Mouse (Mus musculus) midbrain, postnatal 0 days (tissue): ENCODE results near the gene Nip7. TPM values are rescaled to one million over a fixed set of nuclear protein-coding genes. Genes with fewer than 3 reads are reported as not detected.

Experiments
- ATAC-seq: fragments of 200-750 bp; cut with Nextera tagmentation; 2 replicates; pipeline ENCODE4 v1.8.0; 2017; ENCODE audit warnings: moderate number of reproducible peaks, mild to moderate bottlenecking, moderate TSS enrichment, moderate library complexity; ENCODE audit not compliant: low FRiP score
- DNase-seq: peaks from one replicate; pipeline ENCODE4 v3.0.0-alpha.2; 2015; ENCODE audit warnings: low spot score
- H3K27ac ChIP-seq: fragments of 300-500 bp; sonication (generic); 2 replicates; pipeline ENCODE4 v1.5.1; 2014; ENCODE audit warnings: low read depth, mild to moderate bottlenecking, low read length, mixed read lengths
- H3K27me3 ChIP-seq: fragments of 300-500 bp; sonication (generic); 2 replicates; pipeline ENCODE4 v1.6.1; 2014; ENCODE audit warnings: low read length, control low read depth, mixed read lengths; ENCODE audit not compliant: insufficient read depth
- H3K36me3 ChIP-seq: fragments of 300-500 bp; sonication (generic); 2 replicates; pipeline ENCODE4 v1.6.1; 2014; ENCODE audit warnings: low read length, control low read depth, mixed read lengths; ENCODE audit not compliant: insufficient read depth
- H3K4me1 ChIP-seq: fragments of 300-500 bp; sonication (generic); 2 replicates; pipeline ENCODE4 v1.6.1; 2014; ENCODE audit warnings: mild to moderate bottlenecking, control low read depth, antibody characterized with exemption, low read length, mixed read lengths; ENCODE audit not compliant: insufficient read depth
- H3K4me2 ChIP-seq: fragments of 300-500 bp; sonication (generic); 2 replicates; pipeline ENCODE4 v1.6.1; 2014; ENCODE audit warnings: low read depth, mild to moderate bottlenecking, low read length, mixed read lengths; ENCODE audit not compliant: poor library complexity, severe bottlenecking
- H3K4me3 ChIP-seq: fragments of 300-500 bp; sonication (generic); 2 replicates; pipeline ENCODE4 v1.5.1; 2014; ENCODE audit warnings: low read depth, mild to moderate bottlenecking, low read length, moderate library complexity
- H3K9ac ChIP-seq: fragments of 300-500 bp; sonication (generic); replicated peaks from 2 replicates; pipeline ENCODE4 v1.6.1; 2014; ENCODE audit warnings: mild to moderate bottlenecking, low read length, moderate library complexity, mixed read lengths; ENCODE audit not compliant: poor library complexity, severe bottlenecking
- H3K9me3 ChIP-seq: fragments of 300-500 bp; sonication (generic); 2 replicates; pipeline ENCODE4 v1.6.1; 2016; ENCODE audit warnings: low read length, control low read depth
- CTCF ChIP-seq: IDR thresholded peaks from 2 replicates; pipeline ENCODE4 v1.5.1; 2016; ENCODE audit warnings: antibody characterized with exemption, mild to moderate bottlenecking
- WGBS: fragments of 180-500 bp; shearing (Covaris S2); extraction: QIAGEN DNeasy Blood & Tissue Kit; methylation state at CpG from one replicate; pipeline ENCODE4 v1.1.7; 2014; 5-methylcytosine and 5-hydroxymethylcytosine counted together
- polyA plus RNA-seq: library from polyadenylated mRNA; unstranded; fragments of >200 nt; fragmentation: Nextera tagmentation; extraction: Ambion mirVana; gene quantifications from 2 replicates; pipeline ENCODE4 v1.2.1, GENCODE M21; 2015
- total RNA-seq: library from RNA; depleted of rRNA; stranded (reverse); fragments of >200 nt; gene quantifications from 2 replicates; pipeline ENCODE4 v1.2.3, GENCODE M21; 2014

Nip7 gene
- total and polyA plus RNA-seq, 2 experiments from 2014 or later: 30.8 to 60.1 TPM

DNA sequence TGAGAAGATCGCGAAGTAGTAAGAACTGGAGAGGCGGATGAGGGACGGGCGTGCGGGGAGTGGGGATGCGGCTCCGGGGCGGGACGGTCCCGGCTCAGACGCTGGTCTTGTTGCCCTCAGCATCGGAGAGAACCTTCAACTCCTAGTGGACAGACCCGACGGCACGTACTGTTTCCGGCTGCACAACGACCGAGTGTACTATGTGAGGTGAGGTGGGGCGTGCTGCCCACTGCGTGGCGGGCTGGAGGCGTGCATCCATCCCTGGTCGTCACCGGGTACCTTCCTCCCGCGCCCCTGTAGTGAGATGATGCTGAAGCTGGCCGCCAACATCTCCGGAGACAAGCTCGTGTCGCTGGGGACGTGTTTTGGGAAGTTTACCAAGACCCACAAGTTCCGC is 294 bp downstream of the Nip7 start:
- Histone ChIP-seq H3K4me1 (peaks cover 5% of the 10 kb centered on the region; the same call in 1 of the 2 replicates), H3K27me3 (no peaks in the 10 kb centered on the region), H3K4me3 (peak overlapping the region; percentile 92), H3K9me3 (no peaks in the 10 kb centered on the region), H3K27ac (peak overlapping the region; percentile 26), H3K9ac (peak overlapping the region; percentile 75), H3K4me2 (peak overlapping the region; percentile 84), H3K36me3 (peaks cover 20% of the 10 kb centered on the region)
- WGBS: under 1% methylated on average over 33 of the region's 33 CpGs
- ATAC-seq (peak; percentile 63), DNase-seq (no peak)
- TF ChIP-seq CTCF: no peak; the same call in 1 of the 2 replicates

DNA sequence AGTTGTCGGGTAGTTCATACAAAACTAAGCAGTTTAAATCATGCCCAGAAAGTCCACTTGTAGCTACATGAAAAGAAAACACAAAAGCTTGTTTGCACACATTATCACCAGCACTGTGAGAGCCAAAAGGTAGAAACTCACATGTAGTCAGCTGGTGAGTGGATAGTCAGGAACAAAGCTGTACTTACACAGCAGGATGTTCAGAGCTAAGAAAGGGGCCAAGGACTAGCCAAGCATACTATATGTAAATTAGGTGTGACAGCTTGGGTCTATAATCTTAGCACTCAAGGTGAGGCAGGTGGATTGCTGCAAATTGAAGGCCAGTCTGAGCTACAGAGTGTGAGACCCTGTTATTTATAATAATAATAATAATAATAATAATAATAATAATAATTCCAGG is 5.9 kb downstream of the Nip7 start:
- H3K9me3 ChIP-seq: no peaks in the 10 kb centered on the region
- no peak overlapping the region for H3K4me3 ChIP-seq
- H3K27ac ChIP-seq: no peak overlapping the region
- no peak overlapping the region for H3K9ac ChIP-seq
- no peak for DNase-seq
- whole genome bisulfite sequencing: 90% methylated on average over 1 of the region's 1 CpGs
- no peaks in the 10 kb centered on the region for H3K27me3 ChIP-seq
- H3K4me2 ChIP-seq: no peak overlapping the region
- no peak for TF ChIP-seq CTCF
- no peaks in the 10 kb centered on the region for H3K4me1 ChIP-seq
- H3K36me3 ChIP-seq: peaks cover 6% of the 10 kb centered on the region; the same call in 1 of the 2 replicates
- no peak for ATAC-seq

DNA sequence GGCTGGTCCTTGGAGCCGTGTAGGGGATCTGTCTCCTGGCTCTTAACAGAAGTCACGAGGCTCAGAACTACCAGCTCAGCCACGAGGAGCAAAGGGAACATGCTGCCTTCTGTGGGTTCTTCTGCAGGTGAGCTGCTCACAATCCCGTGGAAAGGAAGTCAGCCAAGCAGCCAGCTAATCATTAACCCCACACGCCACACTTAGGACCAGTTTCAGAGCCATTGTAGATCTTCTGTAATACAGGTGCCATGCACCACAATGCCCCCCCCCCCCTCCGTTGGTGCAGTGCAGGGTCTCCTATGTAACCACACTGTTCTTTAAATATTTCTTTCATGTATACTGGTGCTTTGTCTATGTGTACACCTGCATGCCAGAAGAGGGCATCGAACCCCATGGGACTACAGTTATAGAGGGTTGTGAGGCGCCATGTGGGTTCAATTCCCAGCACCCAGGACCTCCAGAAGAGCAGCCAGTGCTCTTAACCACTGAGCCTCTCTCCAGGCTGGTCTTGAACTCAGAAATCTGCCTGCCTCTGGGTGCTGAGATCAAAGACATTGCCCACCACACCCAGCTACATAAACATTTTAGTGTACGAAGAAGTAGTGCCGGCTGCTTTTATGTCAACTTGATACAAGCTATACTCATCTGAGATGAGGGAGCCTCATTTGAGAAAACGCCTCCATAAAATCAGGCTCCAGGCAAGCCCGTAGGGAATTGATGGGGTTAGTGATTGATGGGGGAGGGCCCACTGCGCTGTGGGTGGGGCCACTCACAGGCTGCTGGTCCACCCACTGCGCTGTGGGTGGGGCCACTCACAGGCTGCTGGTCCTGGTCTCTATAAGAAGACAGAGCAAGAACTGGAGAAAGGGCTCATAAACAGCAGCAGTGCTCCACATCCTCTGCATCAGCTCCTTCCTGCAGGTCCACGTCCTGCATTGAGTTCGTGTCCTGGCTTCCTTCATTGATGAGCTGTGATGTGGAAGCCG is 9.1 kb downstream of the Nip7 start, which contains the start of gene Tmed6:
TSS of gene Tmed6 (minus strand) at position 134 of the 986 bp plus-strand sequence.
- WGBS: 67% methylated on average over 17 of the region's 17 CpGs
- H3K4me1 ChIP-seq: no peaks in the 10 kb centered on the region
- H3K27me3 ChIP-seq: no peaks in the 10 kb centered on the region
- no peak within 1 kb of the TSS for H3K4me2 ChIP-seq
- no peak for TF ChIP-seq CTCF
- ATAC-seq (no peak), DNase-seq (no peak)
- H3K9me3 ChIP-seq: no peaks in the 10 kb centered on the region
- no peak within 1 kb of the TSS for H3K9ac ChIP-seq
- no peak within 1 kb of the TSS for H3K27ac ChIP-seq
- peaks cover 18% of the 10 kb centered on the region for H3K36me3 ChIP-seq
- no peak within 1 kb of the TSS for H3K4me3 ChIP-seq

DNA sequence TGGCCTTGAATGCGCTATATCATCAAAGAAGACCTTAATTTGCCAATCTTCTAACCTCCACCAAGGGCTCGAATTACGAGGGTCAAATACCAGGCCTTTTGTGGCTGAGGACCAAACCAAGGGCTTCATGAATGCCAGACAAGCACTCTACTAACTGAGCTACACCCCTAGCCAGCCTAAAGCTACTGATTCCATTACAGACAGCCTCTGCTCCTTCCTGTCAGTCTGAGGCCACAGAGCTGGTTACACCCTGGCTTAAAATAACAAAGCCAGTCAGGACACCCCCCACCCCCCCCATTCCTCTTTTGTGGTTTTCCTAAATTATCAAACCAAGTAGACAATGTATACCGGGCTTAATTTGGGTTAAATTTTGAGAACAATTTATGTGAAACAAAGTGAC is 17.0 kb downstream of the Nip7 start:
- Histone ChIP-seq H3K4me1 (no peaks in the 10 kb centered on the region), H3K27ac (no peak overlapping the region), H3K9me3 (no peaks in the 10 kb centered on the region), H3K4me2 (no peak overlapping the region), H3K9ac (no peak overlapping the region), H3K4me3 (no peak overlapping the region), H3K36me3 (peaks cover 58% of the 10 kb centered on the region), H3K27me3 (no peaks in the 10 kb centered on the region)
- ATAC-seq: no peak
- TF ChIP-seq CTCF: no peak
- DNase-seq: no peak
- 90% methylated on average over 4 of the region's 4 CpGs for WGBS

DNA sequence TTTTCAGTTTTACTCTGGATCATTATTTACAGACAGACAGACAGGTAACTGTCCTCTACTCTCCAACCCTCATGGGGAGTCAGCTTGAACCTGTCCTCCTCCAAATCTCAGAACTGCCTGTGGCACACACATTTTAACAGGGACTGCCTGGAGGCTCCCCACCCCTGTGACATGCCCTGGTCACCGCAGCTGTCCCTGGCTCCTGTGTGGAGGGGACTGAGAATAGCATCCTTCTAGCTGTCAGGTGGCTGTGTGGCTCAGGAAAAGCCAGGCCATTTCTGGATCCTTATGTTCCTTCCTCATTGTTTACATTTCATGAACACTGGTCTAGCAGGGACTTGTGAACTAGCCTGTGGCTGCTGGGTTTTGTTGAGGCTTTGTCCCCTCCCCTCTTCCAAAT is 17.5 kb downstream of the Nip7 start:
- no peak overlapping the region for H3K4me3 ChIP-seq
- H3K9me3 ChIP-seq: no peaks in the 10 kb centered on the region
- no peaks in the 10 kb centered on the region for H3K4me1 ChIP-seq
- 100% methylated on average over 1 of the region's 1 CpGs for WGBS
- TF ChIP-seq CTCF: no peak
- H3K27me3 ChIP-seq: no peaks in the 10 kb centered on the region
- ATAC-seq (no peak), DNase-seq (no peak)
- peaks cover 58% of the 10 kb centered on the region for H3K36me3 ChIP-seq
- H3K4me2 ChIP-seq: no peak overlapping the region
- H3K27ac ChIP-seq: no peak overlapping the region
- no peak overlapping the region for H3K9ac ChIP-seq

DNA sequence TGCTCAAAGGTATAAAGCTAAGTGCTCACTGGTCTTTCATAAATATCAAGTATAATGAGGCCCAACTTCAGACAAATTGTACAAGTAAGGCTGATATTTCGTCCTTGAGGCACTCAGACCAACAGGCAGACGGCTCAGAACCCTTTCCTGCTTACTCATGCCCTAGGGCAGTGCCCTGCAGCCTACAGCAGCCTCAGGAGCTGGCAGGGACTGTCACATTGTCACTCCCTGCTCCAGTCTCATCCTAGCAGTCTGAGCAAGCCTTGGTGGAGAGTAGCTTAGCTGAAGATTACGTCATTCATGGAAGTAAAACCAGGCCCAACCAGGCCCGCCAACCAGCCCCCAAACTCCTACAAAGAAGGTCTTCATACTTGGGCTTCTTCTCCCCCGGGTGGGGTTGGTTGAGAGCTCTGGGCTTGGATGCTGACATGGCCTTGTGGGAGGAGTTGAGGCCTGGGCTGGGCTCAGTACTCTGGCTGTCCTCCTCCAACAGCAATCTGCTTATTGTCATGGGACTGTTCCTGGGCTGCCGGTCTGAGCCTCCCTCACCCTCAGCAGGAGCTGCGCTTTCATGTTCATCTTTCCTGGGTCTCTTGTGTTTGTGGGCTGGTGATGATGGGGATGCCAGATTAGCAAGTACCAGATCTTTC is 19.7 kb downstream of the Nip7 start:
- peaks cover 57% of the 10 kb centered on the region for H3K36me3 ChIP-seq
- no peak for TF ChIP-seq CTCF
- H3K27me3 ChIP-seq: no peaks in the 10 kb centered on the region

More for the DNA sequence above, 19.7 kb downstream of the Nip7 start:
- ATAC-seq (no peak), DNase-seq (no peak)
- no peaks in the 10 kb centered on the region for H3K9me3 ChIP-seq
- H3K9ac ChIP-seq: no peak overlapping the region
- 92% methylated on average over 7 of the region's 7 CpGs for WGBS
- H3K4me2 ChIP-seq: no peak overlapping the region
- no peak overlapping the region for H3K4me3 ChIP-seq
- H3K4me1 ChIP-seq: no peaks in the 10 kb centered on the region
- H3K27ac ChIP-seq: no peak overlapping the region
